Mouse (Mus musculus): ENCODE data around the gene Klhl6. TPM values are rescaled to one million over a fixed set of nuclear protein-coding genes. Genes with fewer than 3 reads are reported as not detected.

The Klhl6 gene
- polyA plus RNA-seq, 1 experiment, result 3.7 TPM

- Histone ChIP-seq H3K27ac (replicated peaks; ENCODE audit: low read depth, low read length) (no peak overlapping the region), H3K4me1 (ENCODE audit: control insufficient read depth, insufficient read depth, insufficient read length, low read length) (no peaks in the 10 kb centered on the region; the same call in 1 of the 2 replicates), H3K4me3 (ENCODE audit: insufficient read depth, low read depth, low read length) (no peak overlapping the region)
Observed at GRCm38 (mm10) chr16:19957051-19957450, 25.8 kb downstream of the Klhl6 start.

DNA sequence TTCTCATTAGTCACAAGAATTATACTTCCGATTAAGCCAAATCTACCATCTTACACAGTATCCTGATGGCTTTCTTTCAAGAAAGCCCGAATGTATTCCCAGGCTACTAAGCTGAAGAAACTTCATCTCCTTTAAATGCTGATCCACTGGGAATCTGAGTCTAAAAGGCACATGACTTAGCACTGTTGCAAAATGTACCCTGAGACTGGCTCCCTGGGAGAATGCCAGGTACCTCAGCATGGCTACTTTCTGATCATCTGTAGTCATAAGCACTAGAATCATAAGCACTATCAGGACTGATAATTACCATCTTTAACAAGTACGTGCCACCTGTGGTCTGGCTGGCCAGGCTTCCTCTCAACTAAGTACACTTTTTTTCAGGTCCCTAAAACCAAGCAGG lies 35.5 kb downstream of the Klhl6 start:
- no peak overlapping the region for H3K4me3 ChIP-seq (ENCODE audit: insufficient read depth, low read depth, low read length)
- H3K4me1 ChIP-seq (ENCODE audit: control insufficient read depth, insufficient read depth, insufficient read length, low read length), result peaks cover 11% of the 10 kb centered on the region
- no peak overlapping the region for H3K27ac ChIP-seq (replicated peaks; ENCODE audit: low read depth, low read length)

- Histone ChIP-seq H3K4me3 (ENCODE audit: insufficient read depth, low read depth, low read length) (no peak overlapping the region), H3K27ac (replicated peaks; ENCODE audit: low read depth, low read length) (peak overlapping the region; percentile 82)
Observed at GRCm38 (mm10) chr16:19946578-19947298, 36.1 kb downstream of the Klhl6 start.

GRCm38 (mm10) chr16:19920823-19921222 lies 62.0 kb downstream of the Klhl6 start:
- Histone ChIP-seq H3K4me1 (ENCODE audit: control insufficient read depth, insufficient read depth, insufficient read length, low read length) (no peaks in the 10 kb centered on the region), H3K27ac (replicated peaks; ENCODE audit: low read depth, low read length) (no peak overlapping the region), H3K4me3 (ENCODE audit: insufficient read depth, low read depth, low read length) (no peak overlapping the region)

More at GRCm38 (mm10) chr16:19946578-19947298, 36.1 kb downstream of the Klhl6 start:
- peaks cover 11% of the 10 kb centered on the region for H3K4me1 ChIP-seq (ENCODE audit: control insufficient read depth, insufficient read depth, insufficient read length, low read length)

DNA sequence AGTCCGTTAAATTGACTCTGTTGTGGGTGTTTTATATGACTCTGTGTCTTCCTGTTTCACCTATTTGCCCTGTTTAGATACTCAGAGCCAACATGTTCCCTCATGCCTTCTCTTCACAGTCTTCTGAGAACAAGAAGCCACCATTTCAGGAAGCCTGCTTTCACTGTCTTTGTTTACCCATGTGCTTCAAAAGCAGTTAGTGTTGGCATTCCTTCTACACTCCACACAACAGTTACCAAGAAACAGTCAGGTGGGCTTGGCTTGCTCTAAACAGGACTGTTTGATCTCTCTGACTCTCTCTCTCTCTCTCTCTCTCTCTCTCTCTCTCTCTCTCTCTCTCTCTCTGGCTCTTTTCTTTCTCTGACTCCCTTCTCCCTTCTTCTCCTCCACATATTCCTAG lies 64.6 kb downstream of the Klhl6 start:
- Histone ChIP-seq H3K4me1 (ENCODE audit: control insufficient read depth, insufficient read depth, insufficient read length, low read length) (no peaks in the 10 kb centered on the region), H3K27ac (replicated peaks; ENCODE audit: low read depth, low read length) (no peak overlapping the region)

GRCm38 (mm10) chr16:19912582-19912981 lies 70.3 kb downstream of the Klhl6 start:
- Histone ChIP-seq H3K27ac (replicated peaks; ENCODE audit: low read depth, low read length) (peak overlapping the region; percentile 31), H3K4me3 (ENCODE audit: insufficient read depth, low read depth, low read length) (no peak overlapping the region), H3K4me1 (ENCODE audit: control insufficient read depth, insufficient read depth, insufficient read length, low read length) (peaks cover 6% of the 10 kb centered on the region)

More for the DNA sequence above, 64.6 kb downstream of the Klhl6 start:
- no peak overlapping the region for H3K4me3 ChIP-seq (ENCODE audit: insufficient read depth, low read depth, low read length)

DNA sequence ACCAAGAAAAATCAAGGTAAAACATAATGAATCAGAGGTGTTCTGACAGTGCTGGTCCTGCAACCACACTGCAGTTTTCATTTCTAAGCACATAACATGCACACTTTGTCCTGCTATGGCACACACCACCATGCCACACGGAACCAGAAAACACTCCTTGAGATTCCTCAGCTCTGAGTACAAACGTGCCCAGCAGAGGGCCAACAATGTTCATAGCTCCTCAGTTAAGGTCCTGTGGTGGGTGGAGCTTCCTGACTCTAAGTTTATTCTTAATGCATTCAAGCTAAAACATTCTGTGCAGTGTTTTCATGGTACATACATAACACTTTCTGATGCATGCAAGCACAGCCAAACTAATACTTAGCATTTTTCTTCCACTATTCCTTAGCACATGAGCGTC lies 74.5 kb downstream of the Klhl6 start:
- H3K27ac ChIP-seq (replicated peaks; ENCODE audit: low read depth, low read length), result no peak overlapping the region
- peaks cover 8% of the 10 kb centered on the region for H3K4me1 ChIP-seq (ENCODE audit: control insufficient read depth, insufficient read depth, insufficient read length, low read length)

DNA sequence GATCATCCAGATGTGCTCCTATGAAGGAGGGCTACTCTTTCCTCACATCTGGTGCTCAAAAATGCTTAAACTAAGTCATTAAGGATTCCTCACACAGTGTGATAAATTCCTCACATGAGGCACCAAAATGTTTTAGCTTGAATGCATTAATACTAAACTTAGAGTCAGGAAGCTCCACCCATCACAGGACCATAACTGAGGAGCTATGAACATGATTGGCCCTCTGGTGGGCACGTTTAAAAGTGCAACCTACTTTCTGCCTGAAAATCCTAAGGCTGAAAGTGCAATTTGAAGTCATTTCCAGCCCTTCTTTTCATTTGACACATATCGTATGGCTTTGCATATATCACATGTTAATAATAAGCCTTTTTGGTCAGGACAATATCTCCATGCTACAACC lies 75.7 kb downstream of the Klhl6 start:
- Histone ChIP-seq H3K4me1 (ENCODE audit: control insufficient read depth, insufficient read depth, insufficient read length, low read length) (0 out of 2 replicates have a peak, but pooled peaks cover 2% of the 10 kb centered on the region), H3K4me3 (ENCODE audit: insufficient read depth, low read depth, low read length) (no peak overlapping the region), H3K27ac (replicated peaks; ENCODE audit: low read depth, low read length) (no peak overlapping the region)

More for the DNA sequence above, 74.5 kb downstream of the Klhl6 start:
- H3K4me3 ChIP-seq (ENCODE audit: insufficient read depth, low read depth, low read length), result no peak overlapping the region

DNA sequence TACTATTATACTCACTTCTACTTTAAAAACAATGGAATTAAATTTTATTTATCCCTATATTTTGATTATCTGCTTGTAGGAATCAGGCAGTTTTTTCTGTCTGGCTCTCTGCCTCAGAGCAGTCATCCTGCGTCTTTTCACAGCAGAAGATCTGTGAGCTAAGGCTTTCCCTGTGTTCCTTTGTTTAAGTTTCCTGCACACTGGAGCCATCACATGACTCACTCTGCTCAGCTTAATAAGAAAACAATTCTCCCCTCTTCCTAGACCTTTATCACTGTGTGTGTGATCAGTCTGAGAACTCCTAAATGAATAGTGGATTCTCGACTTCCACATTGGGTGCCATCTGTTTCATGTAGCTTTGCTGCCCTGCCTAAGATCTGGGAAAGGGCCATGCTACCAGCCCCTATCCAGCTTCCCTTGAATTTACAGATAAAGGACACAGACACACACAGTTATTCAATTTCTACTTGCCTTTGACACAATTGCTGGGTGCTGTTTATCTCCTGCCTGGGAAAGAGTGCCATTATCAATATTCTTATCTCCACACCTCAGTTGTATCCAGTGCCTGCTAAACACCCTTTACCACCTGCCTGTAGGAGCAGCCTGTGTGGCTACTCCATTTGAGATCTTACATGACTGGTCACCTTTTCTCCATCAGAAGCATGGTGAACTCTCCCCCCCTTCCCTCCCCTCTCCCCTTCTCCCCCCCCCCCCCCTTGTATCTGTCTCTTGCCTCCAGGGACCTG lies 77.9 kb downstream of the Klhl6 start:
- no peak overlapping the region for H3K4me3 ChIP-seq (ENCODE audit: insufficient read depth, low read depth, low read length)
- no peak overlapping the region; the same call in 1 of the 2 replicates for H3K27ac ChIP-seq (replicated peaks; ENCODE audit: low read depth, low read length)
- 0 out of 2 replicates have a peak, but pooled peaks cover 2% of the 10 kb centered on the region for H3K4me1 ChIP-seq (ENCODE audit: control insufficient read depth, insufficient read depth, insufficient read length, low read length)

DNA sequence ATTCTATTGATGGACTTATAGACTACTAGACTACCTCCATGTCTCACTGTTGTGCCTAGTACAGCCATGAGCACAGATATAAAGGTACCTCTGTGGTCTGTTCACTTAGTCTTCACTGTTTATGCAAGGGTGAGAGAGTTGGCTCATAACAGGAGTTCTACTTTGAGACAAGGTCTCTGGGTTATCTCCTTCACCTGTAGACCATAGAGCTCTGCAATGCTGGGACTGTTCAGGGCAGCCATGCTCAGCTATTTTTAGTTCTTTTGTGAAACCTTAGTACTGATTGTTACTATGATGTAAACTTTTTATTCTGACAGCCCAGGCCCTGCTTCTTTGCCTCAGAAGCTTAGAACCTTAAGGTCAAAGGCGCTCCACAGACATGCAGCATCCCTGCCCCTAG lies 79.0 kb downstream of the Klhl6 start:
- H3K4me3 ChIP-seq (ENCODE audit: insufficient read depth, low read depth, low read length), result no peak overlapping the region
- H3K4me1 ChIP-seq (ENCODE audit: control insufficient read depth, insufficient read depth, insufficient read length, low read length), result 0 out of 2 replicates have a peak, but pooled peaks cover 2% of the 10 kb centered on the region
- no peak overlapping the region for H3K27ac ChIP-seq (replicated peaks; ENCODE audit: low read depth, low read length)

Other genes with a start within 250 kb of the Klhl6 start
- gene B3gnt5, start 222.8 kb downstream of the Klhl6 start, polyA plus RNA-seq (2012; ENCODE audit: insufficient read depth, insufficient read length, missing spikeins), result not detected in 2 replicates
- gene Klhl24, start 114.5 kb upstream of the Klhl6 start, polyA plus RNA-seq (2012; ENCODE audit: insufficient read depth, insufficient read length, missing spikeins), result 36.3 and 43.0 TPM in 2 replicates
- 1.7 and 4.4 TPM in 2 replicates for gene Yeats2, start 158.0 kb upstream of the Klhl6 start, polyA plus RNA-seq (2012; ENCODE audit: insufficient read depth, insufficient read length, missing spikeins)